Mouse (Mus musculus): ENCODE results near the gene Vps8.

GRCm38 (mm10) chr16:21590806-21591205 is 167.9 kb downstream of the Vps8 start:
- TF ChIP-seq MYOG (IDR thresholded peaks at IDR 0.05; ENCODE audit: control insufficient read depth, extremely low read depth, insufficient read length): no peak
- no peak for TF ChIP-seq CEBPB (IDR thresholded peaks at IDR 0.05; ENCODE audit: low read depth)
- TF ChIP-seq CTCF (IDR thresholded peaks at IDR 0.05; ENCODE audit: control insufficient read depth, insufficient read depth, insufficient read length): no peak

Measured in C2C12 (cell line).